Mouse (Mus musculus) CH12.LX (cell line): Measurements from ENCODE around the gene Foxp1. TPM values are rescaled to one million over a fixed set of nuclear protein-coding genes. Genes with fewer than 3 reads are reported as not detected.

Source experiments
- DNase-seq: peaks from one replicate; pipeline ENCODE4 v3.0.0-alpha.2; 2013; ENCODE audit errors: extremely low read depth
- H3K27ac ChIP-seq: 2 replicates; pipeline ENCODE4 v1.5.1; 2012; ENCODE audit warnings: low read depth, mild to moderate bottlenecking, control low read depth, moderate library complexity; ENCODE audit not compliant: insufficient read depth
- H3K27me3 ChIP-seq: replicated peaks from 2 replicates; pipeline ENCODE3; 2012; ENCODE audit warnings: inconsistent platforms
- H3K36me3 ChIP-seq, 2 experiments: replicated peaks in 1 of 2; 2 replicates each; pipeline versions ENCODE3 to v1.6.1; 2012; ENCODE audit warnings: inconsistent platforms in 1 of 2, low read length in 1 of 2, mild to moderate bottlenecking in 1 of 2, mixed read lengths in 1 of 2, moderate library complexity in 1 of 2; ENCODE audit not compliant: control insufficient read depth in 1 of 2, insufficient read depth in 1 of 2
- H3K4me1 ChIP-seq, 2 experiments: 2 replicates each; pipeline ENCODE4 v1.6.1; 2012; ENCODE audit warnings: inconsistent platforms in 1 of 2, moderate library complexity in 1 of 2; ENCODE audit not compliant: insufficient read depth in 2 of 2, control insufficient read depth in 1 of 2
- H3K4me2 ChIP-seq: 2 replicates; pipeline ENCODE4 v1.6.1; 2012; ENCODE audit warnings: low read depth, mild to moderate bottlenecking, control low read depth; ENCODE audit not compliant: poor library complexity, insufficient read depth, severe bottlenecking
- H3K4me3 ChIP-seq, 3 experiments: fragments of 150-350 bp in 1 of 3; sonication (generic) in 1 of 3; replicated peaks in 1 of 3; 2 replicates each; pipeline versions ENCODE3 to v1.5.1; 2011 to 2012; ENCODE audit warnings: low read depth in 2 of 3, low read length in 2 of 3, mild to moderate bottlenecking in 2 of 3, moderate library complexity in 2 of 3, control low read depth in 1 of 3, improper control_type of control experiment in 1 of 3, inconsistent platforms in 1 of 3, mixed read lengths in 1 of 3; ENCODE audit not compliant: poor library complexity in 1 of 3
- H3K79me2 ChIP-seq: replicated peaks from 2 replicates; pipeline ENCODE4 v1.6.1; 2012; ENCODE audit warnings: mild to moderate bottlenecking, moderate library complexity; ENCODE audit not compliant: control insufficient read depth, poor library complexity, insufficient read depth, severe bottlenecking; ENCODE audit errors: extremely low read depth
- H3K9ac ChIP-seq: 2 replicates; pipeline ENCODE4 v1.6.1; 2012; ENCODE audit warnings: low read depth, mild to moderate bottlenecking, control low read depth, moderate library complexity; ENCODE audit not compliant: insufficient read depth
- H3K9me3 ChIP-seq: replicated peaks from 2 replicates; pipeline ENCODE3; 2012; ENCODE audit warnings: low read length, inconsistent platforms, mixed read lengths
- CHD1 ChIP-seq: IDR thresholded peaks from 2 replicates; pipeline ENCODE4 v1.6.1; 2012; ENCODE audit warnings: low read depth, low read length, improper control_type of control experiment, inconsistent platforms
- CHD2 ChIP-seq: IDR thresholded peaks from 2 replicates; pipeline ENCODE4 v1.6.1; 2011; ENCODE audit warnings: low read length, improper control_type of control experiment
- CTCF ChIP-seq, 2 experiments: IDR thresholded peaks in 1 of 2; conservative IDR thresholded peaks in 1 of 2; 2 replicates each; pipeline ENCODE4 v1.5.1; 2011 to 2012; ENCODE audit warnings: low read depth in 2 of 2, low read length in 2 of 2, improper control_type of control experiment in 1 of 2, inconsistent platforms in 1 of 2, mild to moderate bottlenecking in 1 of 2, moderate library complexity in 1 of 2
- E2F4 ChIP-seq: IDR thresholded peaks from 2 replicates; pipeline ENCODE4 v1.6.1; 2011; ENCODE audit warnings: low read depth, low read length, improper control_type of control experiment; ENCODE audit not compliant: insufficient replicate concordance
- ELF1 ChIP-seq: IDR thresholded peaks from 2 replicates; pipeline ENCODE4 v1.6.1; 2014; ENCODE audit warnings: low read depth, mild to moderate bottlenecking, inconsistent platforms, low read length, improper control_type of control experiment
- GABPA ChIP-seq: IDR thresholded peaks from 2 replicates; pipeline ENCODE4 v1.6.1; 2012; ENCODE audit warnings: low read depth, low read length, improper control_type of control experiment, inconsistent platforms; ENCODE audit not compliant: insufficient replicate concordance
- HCFC1 ChIP-seq: IDR thresholded peaks from 2 replicates; pipeline ENCODE4 v1.6.1; 2012; ENCODE audit warnings: low read depth, mild to moderate bottlenecking, inconsistent platforms, low read length, improper control_type of control experiment
- IRF4 ChIP-seq: IDR thresholded peaks from 2 replicates; pipeline ENCODE4 v1.6.1; 2014; ENCODE audit warnings: low read depth, mild to moderate bottlenecking, inconsistent platforms, low read length, improper control_type of control experiment
- KAT2A ChIP-seq: IDR thresholded peaks from 2 replicates; pipeline ENCODE4 v1.6.1; 2012; ENCODE audit warnings: low read length, improper control_type of control experiment, inconsistent platforms; ENCODE audit not compliant: insufficient replicate concordance
- MXI1 ChIP-seq: IDR thresholded peaks from 2 replicates; pipeline ENCODE4 v1.6.1; 2011; ENCODE audit warnings: mild to moderate bottlenecking, low read depth, low read length, improper control_type of control experiment
- NRF1 ChIP-seq: IDR thresholded peaks from 2 replicates; pipeline ENCODE4 v1.6.1; 2014; ENCODE audit warnings: low read depth, mild to moderate bottlenecking, inconsistent platforms, low read length, improper control_type of control experiment, moderate library complexity
- POLR2AphosphoS2 ChIP-seq: IDR thresholded peaks from 2 replicates; pipeline ENCODE4 v1.6.1; 2011; ENCODE audit warnings: low read depth, low read length, improper control_type of control experiment
- RAD21 ChIP-seq: IDR thresholded peaks from 2 replicates; pipeline ENCODE4 v1.6.1; 2011; ENCODE audit warnings: low read depth, mild to moderate bottlenecking, low read length, improper control_type of control experiment, moderate library complexity
- SMC3 ChIP-seq: IDR thresholded peaks from 2 replicates; pipeline ENCODE4 v1.6.1; 2011; ENCODE audit warnings: low read depth, low read length, improper control_type of control experiment
- TBP ChIP-seq: conservative IDR thresholded peaks from 2 replicates; pipeline ENCODE4 v1.6.1; 2011; ENCODE audit warnings: low read depth, low read length, improper control_type of control experiment
- USF1 ChIP-seq: IDR thresholded peaks from 2 replicates; pipeline ENCODE4 v1.6.1; 2014; ENCODE audit warnings: low read depth, mild to moderate bottlenecking, inconsistent platforms, low read length, improper control_type of control experiment
- ZKSCAN1 ChIP-seq: IDR thresholded peaks from 2 replicates; pipeline ENCODE4 v1.6.1; 2012; ENCODE audit warnings: low read depth, inconsistent platforms, low read length, improper control_type of control experiment, borderline replicate concordance
- dilution Hi-C: fragments of 300-500 bp; cut with MboI; formaldehyde crosslinking; loops from 2 replicates; pipeline ENCODE4 v1.14.3; 2020; ENCODE audit warnings: low sequenced_read_pairs; ENCODE audit not compliant: extremely low pct_unique_long_range_greater_than_20kb, extremely low pct_ligation_motif_present
- in situ Hi-C: fragments of 300-500 bp; cut with MboI; formaldehyde crosslinking; loops from 3 replicates; pipeline ENCODE4 v1.14.3; 2019; ENCODE audit warnings: low sequenced_read_pairs, low pct_ligation_motif_present, low pct_unique_long_range_greater_than_20kb, mixed read lengths
- polyA plus RNA-seq: library from polyadenylated mRNA; unstranded; fragments of >175 nt; gene quantifications from 2 replicates; pipeline ENCODE4 v1.2.1, GENCODE M21; 2012; ENCODE audit warnings: low read depth; ENCODE audit not compliant: insufficient read length
- total RNA-seq, 2 experiments: library from RNA; depleted of rRNA; stranded (reverse); fragments of 300-350 nt in 1 of 2; fragments of >200 nt in 1 of 2; gene quantifications; 2 replicates each; pipeline ENCODE4 v1.2.3; 2012 to 2014

Gene Foxp1
- total and polyA plus RNA-seq, 3 experiments = 66.5 to 105 (median 87.4) TPM

- peaks cover 1 to 2% of the 10 kb centered on the region in 2 experiments for H3K4me1 ChIP-seq
- H3K27me3 ChIP-seq = no peaks in the 10 kb centered on the region
- no peaks in the 10 kb centered on the region for H3K9me3 ChIP-seq
- dilution Hi-C loops = no loop called here
- H3K4me2 ChIP-seq = no peak overlapping the region
- no peak overlapping the region for H3K4me3 ChIP-seq
- no peaks in the 10 kb centered on the region for H3K79me2 ChIP-seq
- DNase-seq = no peak
- no peak overlapping the region for H3K27ac ChIP-seq
- no peak overlapping the region for H3K9ac ChIP-seq
- in situ Hi-C loops = no loop called here
- H3K36me3 ChIP-seq = no peaks in the 10 kb centered on the region
- TF ChIP-seq IRF4 = no peak
- no peak for TF ChIP-seq ZKSCAN1
- TF ChIP-seq GABPA = no peak
- no peak for TF ChIP-seq CHD1
- no peak for TF ChIP-seq POLR2AphosphoS2
- no peak for TF ChIP-seq MXI1
- TF ChIP-seq KAT2A = no peak
- no peak for TF ChIP-seq TBP
- TF ChIP-seq RAD21 = no peak
- TF ChIP-seq USF1 = no peak
- no peak for TF ChIP-seq ELF1
- TF ChIP-seq SMC3 = no peak
- TF ChIP-seq CHD2 = no peak
- TF ChIP-seq E2F4 = no peak
- no peak for TF ChIP-seq CTCF (conservative IDR thresholded peaks at IDR 0.05 in 1 of 2, IDR thresholded peaks at IDR 0.05 in 1 of 2; ENCODE audit: low read depth in 2 of 2, low read length in 2 of 2)
- no peak for TF ChIP-seq HCFC1
- no peak for TF ChIP-seq NRF1
These were observed 43.5 kb downstream of the Foxp1 start for GRCm38 (mm10) chr6:99478873-99479650.

- Histone ChIP-seq H3K36me3 (no peaks in the 10 kb centered on the region), H3K4me3 (no peak overlapping the region)
- no peak for TF ChIP-seq IRF4
- TF ChIP-seq, all 38 proteins: peak for 0
- in situ Hi-C loops = no loop called here
- H3K4me2 ChIP-seq = no peak overlapping the region
- H3K27me3 ChIP-seq = no peaks in the 10 kb centered on the region
- no peaks in the 10 kb centered on the region for H3K4me1 ChIP-seq
- no peaks in the 10 kb centered on the region for H3K9me3 ChIP-seq
- no peaks in the 10 kb centered on the region for H3K79me2 ChIP-seq
- no peak overlapping the region for H3K27ac ChIP-seq
- H3K9ac ChIP-seq = no peak overlapping the region
- dilution Hi-C loops = no loop called here
- no peak for DNase-seq
These were observed 47.5 kb downstream of the Foxp1 start for GRCm38 (mm10) chr6:99475040-99475439.
